Mouse (Mus musculus) lung, postnatal 10 days (tissue): ENCODE measurements around the gene Ppp1r16b.

Experiments used
- DNase-seq: peaks from one replicate; pipeline ENCODE4 v3.0.0; 2021

Ppp1r16b gene

GRCm38 (mm10) chr2:158692191-158692590 lies 27.0 kb downstream of the Ppp1r16b start:
- no peak for DNase-seq

GRCm38 (mm10) chr2:158695811-158696210 lies 30.6 kb downstream of the Ppp1r16b start:
- no peak for DNase-seq

DNA sequence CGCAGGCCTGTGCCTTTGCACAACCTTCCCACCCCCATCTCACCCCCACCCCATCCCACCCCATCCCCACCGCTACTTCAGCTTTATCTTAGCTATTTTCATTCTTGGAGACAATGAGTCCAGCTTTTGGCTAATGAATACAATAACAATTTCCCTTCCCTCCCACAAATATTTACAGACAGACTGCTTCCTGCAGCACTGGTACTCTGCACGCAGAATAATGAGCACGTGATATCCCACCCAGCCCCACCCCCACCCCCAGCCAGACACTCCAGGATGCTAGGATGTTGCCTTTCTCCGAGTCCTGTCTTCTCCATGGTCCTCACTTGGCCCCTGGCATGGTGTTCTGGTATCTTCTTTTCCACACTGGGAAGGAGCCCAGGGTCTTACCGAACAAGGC lies 31.3 kb downstream of the Ppp1r16b start:
- DNase-seq: peak; percentile 40

DNA sequence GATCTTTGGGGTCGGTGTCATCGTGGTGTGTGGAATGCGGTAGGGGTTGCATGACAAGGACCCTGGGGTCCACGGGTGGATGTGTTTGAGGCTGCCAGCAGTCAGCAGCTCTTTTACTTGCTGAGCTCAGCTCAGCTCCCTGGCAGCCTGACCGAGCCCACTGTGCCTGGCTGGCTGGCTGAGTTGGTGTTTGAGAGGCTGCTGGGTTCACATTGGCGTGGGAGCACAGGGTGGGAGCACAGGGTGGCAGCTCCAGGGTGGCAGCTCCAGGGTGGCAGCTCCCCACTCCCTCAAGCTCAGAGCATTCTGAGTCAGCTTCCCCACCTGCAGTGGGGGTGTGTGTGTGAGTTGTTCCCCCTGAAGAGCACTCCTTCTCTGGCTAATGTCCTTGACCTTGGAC lies 34.7 kb downstream of the Ppp1r16b start:
- DNase-seq: no peak

GRCm38 (mm10) chr2:158700535-158701256 lies 35.5 kb downstream of the Ppp1r16b start:
- DNase-seq: no peak

- DNase-seq: no peak
Observed at GRCm38 (mm10) chr2:158701505-158701904, 36.3 kb downstream of the Ppp1r16b start.

- DNase-seq: no peak
Observed at GRCm38 (mm10) chr2:158702176-158702575, 37.0 kb downstream of the Ppp1r16b start.

- DNase-seq: no peak
Observed at GRCm38 (mm10) chr2:158704720-158705119, 39.5 kb downstream of the Ppp1r16b start.

- no peak for DNase-seq
Observed at GRCm38 (mm10) chr2:158705529-158705928, 40.3 kb downstream of the Ppp1r16b start.

DNA sequence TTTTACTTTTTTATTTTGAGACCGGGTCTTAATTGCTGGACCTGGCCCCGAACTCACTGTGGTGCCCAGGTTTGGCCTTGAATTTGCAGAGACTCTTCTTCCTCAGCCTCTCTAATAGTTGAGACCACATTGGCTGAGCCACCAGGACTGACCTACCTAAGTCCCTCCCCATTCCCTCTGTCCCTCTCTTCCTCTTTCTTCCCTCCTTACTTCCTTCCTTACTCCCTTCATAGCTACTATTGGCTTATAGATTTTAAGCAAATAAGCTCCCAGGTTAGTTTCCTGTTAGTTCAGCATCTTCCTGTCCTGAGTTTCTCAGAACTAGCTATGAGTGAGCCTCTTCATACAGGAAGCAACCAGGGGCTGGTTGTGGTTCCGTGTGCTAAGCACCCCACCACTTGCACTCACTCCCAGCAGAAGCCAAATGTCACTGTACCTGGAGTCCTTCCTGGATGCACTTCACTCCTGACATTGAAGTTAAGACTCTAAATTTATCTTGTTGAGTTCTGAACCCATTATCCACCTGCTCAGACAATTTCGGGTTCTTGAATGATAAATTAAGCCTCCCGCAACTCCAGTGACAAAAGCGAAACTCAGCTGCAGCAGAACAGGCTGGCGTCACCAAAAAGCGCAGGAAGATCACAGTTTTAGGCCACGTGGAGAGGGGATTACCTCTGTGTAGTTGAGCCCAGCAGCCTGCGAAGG lies 41.7 kb downstream of the Ppp1r16b start:
- DNase-seq: no peak

GRCm38 (mm10) chr2:158708121-158708520 lies 42.9 kb downstream of the Ppp1r16b start:
- no peak for DNase-seq

DNA sequence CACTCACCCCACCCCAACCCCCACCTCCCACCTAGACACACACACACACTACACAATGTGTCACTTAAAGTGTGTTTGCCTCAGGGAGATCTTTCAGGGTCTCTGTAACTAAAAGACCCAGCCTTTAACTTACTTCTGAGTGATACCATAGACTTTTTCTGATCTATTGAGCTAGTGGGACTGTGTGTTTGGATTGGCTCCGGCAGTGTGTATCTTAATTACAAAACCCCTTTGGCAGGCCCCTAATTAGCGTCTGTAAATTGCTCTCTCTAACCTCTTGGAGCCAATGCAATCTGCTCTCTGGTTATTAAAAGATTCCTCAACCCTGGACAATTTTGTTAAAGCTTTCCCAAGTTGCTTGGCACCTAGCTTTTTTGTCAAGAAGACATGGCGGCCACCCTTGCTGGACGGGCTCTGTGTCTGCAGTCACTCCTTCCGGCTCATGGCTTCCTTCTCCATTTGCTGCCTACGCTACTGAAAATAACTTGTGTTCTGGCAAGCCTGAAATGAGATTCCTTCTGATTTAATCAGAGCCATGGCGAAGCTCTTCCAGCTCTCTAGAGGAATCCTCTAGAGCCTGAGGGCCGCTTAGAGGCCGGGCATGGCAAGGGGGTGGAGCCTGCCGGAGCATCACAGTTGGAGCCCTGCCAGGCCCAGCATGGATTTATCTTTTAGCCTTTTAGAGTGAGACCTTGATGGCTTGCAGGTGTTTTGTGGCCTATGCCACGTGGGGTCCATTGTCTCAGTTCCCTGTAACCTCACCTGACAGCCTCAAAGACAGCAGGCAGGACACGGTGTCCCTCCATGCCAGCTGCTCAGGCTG lies 46.9 kb downstream of the Ppp1r16b start:
- peak; percentile 47 for DNase-seq

DNA sequence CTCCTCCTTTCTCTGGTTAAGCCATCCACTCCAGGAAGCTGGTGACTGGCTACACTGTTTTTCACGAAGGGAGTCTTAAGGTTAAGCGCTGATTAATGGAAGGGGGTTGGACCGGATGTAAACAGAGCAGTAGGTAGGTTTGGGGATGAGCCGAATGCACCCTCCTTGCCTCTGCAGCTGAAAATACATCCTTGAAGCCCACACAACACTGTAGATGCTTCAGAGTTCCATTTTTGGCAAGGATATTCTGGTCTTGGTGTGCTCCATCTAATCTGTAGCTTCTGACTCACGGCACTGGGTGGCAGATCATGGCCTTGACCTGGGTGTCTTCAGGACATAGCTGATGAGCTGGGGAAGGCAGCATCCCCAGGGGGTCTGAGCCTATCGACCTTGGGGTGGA lies 49.6 kb downstream of the Ppp1r16b start:
- DNase-seq: no peak

GRCm38 (mm10) chr2:158716066-158716465 lies 50.9 kb downstream of the Ppp1r16b start:
- no peak for DNase-seq

- DNase-seq: no peak
Observed at GRCm38 (mm10) chr2:158717551-158718418, 52.6 kb downstream of the Ppp1r16b start.

DNA sequence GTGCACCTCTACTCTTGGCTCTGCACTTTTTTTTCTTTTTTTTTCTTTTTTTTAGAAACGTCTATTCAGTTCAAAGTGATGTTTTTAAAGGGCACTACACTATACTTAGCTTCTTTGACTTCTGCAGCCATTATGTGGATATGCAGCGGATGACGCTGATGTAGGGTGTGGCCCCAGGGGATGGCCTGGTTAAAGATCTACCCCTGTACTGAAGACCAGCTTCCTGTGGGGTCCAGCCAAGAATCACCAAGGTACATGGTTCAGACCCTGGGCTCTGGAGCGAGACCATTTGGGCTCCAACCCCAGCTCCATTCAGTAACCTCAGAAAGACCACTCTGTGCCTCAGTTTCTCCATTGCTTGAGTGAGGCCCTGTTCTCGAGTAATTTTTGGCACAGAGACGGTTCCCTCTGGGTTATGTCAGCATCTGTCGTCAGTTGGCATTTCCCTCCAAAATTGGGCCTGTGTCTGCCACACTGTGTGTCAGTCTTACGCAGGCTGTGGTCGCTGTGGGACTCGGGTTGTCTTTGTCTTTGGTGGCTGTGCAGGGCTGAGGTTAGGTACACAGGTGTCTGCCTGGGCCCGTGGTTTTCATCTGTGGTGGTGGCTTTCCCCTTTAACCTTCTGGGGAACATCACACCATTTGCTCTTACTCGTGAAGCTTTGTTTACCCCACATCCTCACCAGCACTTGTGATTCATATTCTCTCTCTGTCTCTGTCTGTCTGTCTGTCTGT lies 53.8 kb downstream of the Ppp1r16b start:
- no peak for DNase-seq

GRCm38 (mm10) chr2:158720715-158721370 lies 55.6 kb downstream of the Ppp1r16b start:
- DNase-seq: no peak

DNA sequence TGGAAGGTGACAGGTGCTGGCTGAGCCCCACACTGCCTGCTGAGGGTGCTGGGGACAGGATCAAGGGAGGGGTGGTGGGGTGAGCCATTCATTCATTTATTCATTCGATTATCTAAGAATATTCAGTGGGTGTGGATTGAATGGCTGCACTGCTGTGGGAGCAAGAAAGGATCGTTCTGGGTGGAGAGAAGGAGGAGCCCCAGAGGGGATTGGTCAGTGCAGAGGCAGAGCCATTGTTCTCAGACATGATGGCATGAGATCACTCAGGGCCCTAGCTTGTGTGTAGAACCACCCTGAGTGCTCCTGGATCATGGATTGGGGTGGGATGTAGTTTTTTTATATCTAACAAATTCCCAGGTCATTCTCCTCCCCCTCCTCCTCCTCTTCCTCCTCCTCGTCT lies 56.3 kb downstream of the Ppp1r16b start:
- no peak for DNase-seq

- no peak for DNase-seq
Observed at GRCm38 (mm10) chr2:158722135-158722534, 56.9 kb downstream of the Ppp1r16b start.

- no peak for DNase-seq
Observed at GRCm38 (mm10) chr2:158722991-158723551, 57.9 kb downstream of the Ppp1r16b start.

DNA sequence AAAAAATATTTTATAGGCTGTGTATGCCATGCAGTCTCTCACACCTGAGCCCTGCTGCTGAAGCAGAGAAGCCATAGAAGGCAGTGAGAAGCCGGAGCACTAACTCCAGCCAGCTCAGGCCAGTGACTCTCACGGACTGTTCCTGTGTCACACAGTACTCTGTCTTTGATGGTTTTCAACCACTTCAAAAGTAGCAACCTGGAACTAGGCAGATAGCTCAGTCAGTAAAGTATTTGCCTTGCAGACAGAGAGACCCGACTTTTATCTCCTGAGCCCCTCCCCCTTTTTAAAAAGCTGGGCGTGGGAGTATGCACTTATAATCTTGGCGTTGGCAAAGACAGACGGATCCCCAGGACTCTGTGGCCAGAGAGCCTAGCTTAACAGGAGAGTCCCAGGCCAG lies 58.6 kb downstream of the Ppp1r16b start:
- no peak for DNase-seq
